Mouse (Mus musculus) liver, embryonic 14.5 days (tissue): ENCODE data around the gene Sox6. TPM values are rescaled to one million over a fixed set of nuclear protein-coding genes. Genes with fewer than 3 reads are reported as not detected.

Source experiments
- ATAC-seq: fragments of 200-750 bp; cut with Nextera tagmentation; 2 replicates; pipeline ENCODE4 v1.8.0; 2017; ENCODE audit warnings: moderate number of reproducible peaks, mild to moderate bottlenecking, moderate library complexity; ENCODE audit not compliant: insufficient read depth
- DNase-seq, 3 experiments: peaks; one replicate each; pipeline ENCODE4 v3.0.0-alpha.2; 2012 to 2013; ENCODE audit warnings: low read depth in 3 of 3, low spot score in 3 of 3
- H3K27ac ChIP-seq: fragments of 300-500 bp; sonication (generic); 2 replicates; pipeline ENCODE4 v1.5.1; 2014; ENCODE audit warnings: moderate library complexity, mild to moderate bottlenecking, control low read depth, inconsistent platforms
- H3K27me3 ChIP-seq: fragments of 300-500 bp; sonication (generic); 2 replicates; pipeline ENCODE4 v1.6.1; 2014; ENCODE audit warnings: mild to moderate bottlenecking, low read length, moderate library complexity; ENCODE audit not compliant: control insufficient read depth, insufficient read depth
- H3K36me3 ChIP-seq: fragments of 300-500 bp; sonication (generic); replicated peaks from 2 replicates; pipeline ENCODE4 v1.6.1; 2014; ENCODE audit warnings: low read depth; ENCODE audit not compliant: control insufficient read depth, insufficient read depth
- H3K4me1 ChIP-seq, 2 experiments: fragments of 200-500 bp in 1 of 2; fragments of 300-500 bp in 1 of 2; sonication (generic) in 1 of 2; replicated peaks; 2 replicates each; pipeline ENCODE4 v1.6.1; 2012 to 2014; ENCODE audit warnings: antibody characterized with exemption in 1 of 2, inconsistent platforms in 1 of 2, low read length in 1 of 2; ENCODE audit not compliant: control insufficient read depth in 2 of 2, insufficient read depth in 2 of 2
- H3K4me2 ChIP-seq: fragments of 300-500 bp; sonication (generic); 2 replicates; pipeline ENCODE4 v1.6.1; 2014; ENCODE audit warnings: low read depth, mild to moderate bottlenecking, control low read depth, moderate library complexity
- H3K4me3 ChIP-seq, 2 experiments: fragments of 200-500 bp in 1 of 2; fragments of 300-500 bp in 1 of 2; sonication (generic) in 1 of 2; 2 replicates each; pipeline ENCODE4 v1.5.1; 2012 to 2014; ENCODE audit warnings: low read depth in 2 of 2, low read length in 2 of 2, mild to moderate bottlenecking in 2 of 2, control low read depth in 1 of 2, inconsistent platforms in 1 of 2, moderate library complexity in 1 of 2; ENCODE audit not compliant: insufficient read depth in 1 of 2
- H3K9ac ChIP-seq: fragments of 300-500 bp; sonication (generic); replicated peaks from 2 replicates; pipeline ENCODE4 v1.6.1; 2014; ENCODE audit warnings: mild to moderate bottlenecking, control low read depth, moderate library complexity
- H3K9me3 ChIP-seq: fragments of 300-500 bp; sonication (generic); 2 replicates; pipeline ENCODE4 v1.6.1; 2016; ENCODE audit warnings: low read length, mixed read lengths; ENCODE audit not compliant: control insufficient read depth
- CTCF ChIP-seq: IDR thresholded peaks from 2 replicates; pipeline ENCODE4 v1.5.1; 2016; ENCODE audit warnings: antibody characterized with exemption, low read depth, control low read depth
- EP300 ChIP-seq: IDR thresholded peaks from 2 replicates; pipeline ENCODE4 v1.6.1; 2016; ENCODE audit warnings: antibody characterized with exemption, low read depth
- WGBS: fragments of 180-500 bp; shearing (Covaris S2); extraction: QIAGEN DNeasy Blood & Tissue Kit; methylation state at CpG from one replicate; pipeline ENCODE4 v1.1.7; 2014; ENCODE audit not compliant: insufficient replicate concordance; 5-methylcytosine and 5-hydroxymethylcytosine counted together
- polyA plus RNA-seq, 2 experiments: library from polyadenylated mRNA; depleted of rRNA in 1 of 2; stranded (reverse) in 1 of 2; unstranded in 1 of 2; fragments of >200 nt; fragmentation: Nextera tagmentation in 1 of 2; extraction: Ambion mirVana in 1 of 2; gene quantifications; 2 replicates each; pipeline versions ENCODE4 v1.2.1 to v1.2.3; 2012 to 2014

Sox6 gene
- polyA plus RNA-seq, 2 experiments, result 15.9 to 64.0 TPM

- ATAC-seq (no peak), DNase-seq (no peak)
- Histone ChIP-seq H3K27ac (no peak overlapping the region), H3K4me3 (no peak overlapping the region), H3K4me1 (0 out of 4 replicates have a peak, but pooled peaks cover 0 to 2% of the 10 kb centered on the region in 2 experiments), H3K9ac (no peak overlapping the region), H3K27me3 (no peaks in the 10 kb centered on the region), H3K36me3 (peaks cover 41% of the 10 kb centered on the region), H3K4me2 (no peak overlapping the region), H3K9me3 (no peaks in the 10 kb centered on the region)
- TF ChIP-seq CTCF (no peak), EP300 (no peak)
- WGBS, result 87% methylated on average over 4 of the region's 4 CpGs
Measured at GRCm38 (mm10) chr7:115794139-115794858, 244.3 kb downstream of the Sox6 start.

GRCm38 (mm10) chr7:115792841-115793240 is 245.8 kb downstream of the Sox6 start:
- Histone ChIP-seq H3K4me3 (no peak overlapping the region), H3K36me3 (peaks cover 27% of the 10 kb centered on the region), H3K4me2 (no peak overlapping the region), H3K9ac (no peak overlapping the region), H3K27ac (no peak overlapping the region), H3K4me1 (no peaks in the 10 kb centered on the region), H3K9me3 (no peaks in the 10 kb centered on the region), H3K27me3 (no peaks in the 10 kb centered on the region)
- no peak for ATAC-seq
- TF ChIP-seq CTCF (no peak), EP300 (no peak)
- 49% methylated on average over 2 of the region's 2 CpGs for WGBS
- DNase-seq, result no peak

GRCm38 (mm10) chr7:115789116-115789823 is 249.3 kb downstream of the Sox6 start:
- Histone ChIP-seq H3K36me3 (peaks cover 8% of the 10 kb centered on the region), H3K4me2 (no peak overlapping the region), H3K4me3 (no peak overlapping the region), H3K4me1 (peaks cover 6% of the 10 kb centered on the region in 2 experiments), H3K9me3 (no peaks in the 10 kb centered on the region), H3K27me3 (no peaks in the 10 kb centered on the region), H3K27ac (no peak overlapping the region), H3K9ac (no peak overlapping the region)
- WGBS, result 66% methylated on average over 5 of the region's 5 CpGs
- no peak for ATAC-seq
- peak in 2 of 3 experiments; percentile 12 to 22 for DNase-seq
- TF ChIP-seq EP300 (no peak), CTCF (no peak)

- H3K4me3 ChIP-seq, result no peak overlapping the region
- H3K4me1 ChIP-seq, result peaks cover 6% of the 10 kb centered on the region in 2 experiments
- WGBS, result 77% methylated on average over 8 of the region's 8 CpGs
- H3K27ac ChIP-seq, result no peak overlapping the region
- no peak overlapping the region for H3K4me2 ChIP-seq
- ATAC-seq (no peak), DNase-seq (no peak)
- H3K36me3 ChIP-seq, result no peaks in the 10 kb centered on the region; the same call in 1 of the 2 replicates
- no peak for TF ChIP-seq CTCF
- no peak for TF ChIP-seq EP300
- no peaks in the 10 kb centered on the region for H3K27me3 ChIP-seq
- no peaks in the 10 kb centered on the region for H3K9me3 ChIP-seq
- no peak overlapping the region for H3K9ac ChIP-seq
Measured at GRCm38 (mm10) chr7:115783982-115784917, 254.3 kb downstream of the Sox6 start.
